Mouse (Mus musculus): Measurements from ENCODE around the gene Notch4. TPM values are rescaled to one million over a fixed set of nuclear protein-coding genes. Genes with fewer than 3 reads are reported as not detected.
A peak's percentile ranks its signal among the peaks of the same experiment; 100 is the strongest.

The Notch4 gene
- total RNA-seq, 2 experiments from 2014 or later = 8.0 to 8.9 TPM

- DNase-seq (ENCODE audit: low spot score) = no peak
These were observed 60.9 kb downstream of the Notch4 start for GRCm38 (mm10) chr17:34624981-34625380.

GRCm38 (mm10) chr17:34626062-34626772 is 62.1 kb downstream of the Notch4 start:
- DNase-seq (ENCODE audit: low spot score) = no peak

GRCm38 (mm10) chr17:34626773-34627092 is 62.7 kb downstream of the Notch4 start:
- DNase-seq (ENCODE audit: low spot score) = no peak

GRCm38 (mm10) chr17:34627093-34627942 is 63.2 kb downstream of the Notch4 start:
- DNase-seq (ENCODE audit: low spot score) = peak; percentile 84

GRCm38 (mm10) chr17:34627943-34628643 is 64.0 kb downstream of the Notch4 start, which contains the start of gene Ppt2:
TSS of gene Ppt2 (minus strand) at chr17:34628510.
- peak; percentile 50 for DNase-seq (ENCODE audit: low spot score)

- DNase-seq (ENCODE audit: low spot score) = no peak
These were observed 64.5 kb downstream of the Notch4 start for GRCm38 (mm10) chr17:34628644-34628967.

GRCm38 (mm10) chr17:34629221-34629751 is 65.2 kb downstream of the Notch4 start, which contains the start of gene Prrt1:
TSS of gene Prrt1 (plus strand) at chr17:34629533.
- DNase-seq (ENCODE audit: low spot score) = no peak

GRCm38 (mm10) chr17:34629796-34630603 is 65.9 kb downstream of the Notch4 start:
- DNase-seq (ENCODE audit: low spot score) = no peak

GRCm38 (mm10) chr17:34630761-34631301 is 66.8 kb downstream of the Notch4 start:
- DNase-seq (ENCODE audit: low spot score) = no peak

- DNase-seq (ENCODE audit: low spot score) = no peak
These were observed 67.6 kb downstream of the Notch4 start for GRCm38 (mm10) chr17:34631647-34632046.

- peak; percentile 81 for DNase-seq (ENCODE audit: low spot score)
These were observed 68.2 kb downstream of the Notch4 start for GRCm38 (mm10) chr17:34632261-34632691.

- no peak for DNase-seq (ENCODE audit: low spot score)
These were observed 71.6 kb downstream of the Notch4 start for GRCm38 (mm10) chr17:34635671-34636070.

- no peak for DNase-seq (ENCODE audit: low spot score)
These were observed 73.4 kb downstream of the Notch4 start for GRCm38 (mm10) chr17:34637459-34637858.

Other genes with a start within 250 kb of the Notch4 start
- gene H2-Eb2, start 238.6 kb upstream of the Notch4 start, total RNA-seq (2021) = not detected
- under 1 TPM; 0.14 to 0.33 TPM for gene Btnl2, start 209.4 kb upstream of the Notch4 start, total RNA-seq (2021)
- not detected for gene Btnl1, start 187.1 kb upstream of the Notch4 start, total RNA-seq (2021)
- not detected for gene BC051142, start 165.4 kb upstream of the Notch4 start, total RNA-seq (2021)
- not detected for gene Btnl4, start 87.0 kb upstream of the Notch4 start, total RNA-seq (2021)
- not detected for gene Btnl6, start 46.9 kb upstream of the Notch4 start, total RNA-seq (2021)
- 1 to 10 TPM; 1.2 to 1.5 TPM for gene Gpsm3, start 25.5 kb downstream of the Notch4 start, total RNA-seq (2021)
- 10 to 100 TPM; 12.0 to 12.2 TPM for gene Pbx2, start 27.0 kb downstream of the Notch4 start, total RNA-seq (2021)
- gene Ager, start 33.6 kb downstream of the Notch4 start, total RNA-seq (2021) = not detected
- gene Rnf5, start 39.4 kb downstream of the Notch4 start, total RNA-seq (2021) = 10 to 100 TPM; 22.0 to 22.1 TPM
- 10 to 100 TPM; 81.6 to 87.7 TPM for gene Agpat1, start 40.0 kb downstream of the Notch4 start, total RNA-seq (2021)
- 1 to 10 TPM; 1.6 to 3.3 TPM for gene Egfl8, start 51.7 kb downstream of the Notch4 start, total RNA-seq (2021)
- gene Ppt2, start 64.2 kb downstream of the Notch4 start, total RNA-seq (2021) = 10 to 100 TPM; 36.0 to 38.3 TPM
- under 1 TPM; 0.30 to 0.38 TPM for gene Prrt1, start 65.3 kb downstream of the Notch4 start, total RNA-seq (2021)
- 1 to 10 TPM; 5.7 to 6.0 TPM for gene Fkbpl, start 80.5 kb downstream of the Notch4 start, total RNA-seq (2021)
- gene Atf6b, start 82.9 kb downstream of the Notch4 start, total RNA-seq (2021) = 1 to 10 TPM; 5.9 to 7.9 TPM
- 10 to 100 TPM; 28.3 to 32.8 TPM for gene Tnxb, start 106.3 kb downstream of the Notch4 start, total RNA-seq (2021)
- 10 to 100 TPM in 1 of 2 experiments, 1 to 10 TPM in 1; 4.3 to 11.7 TPM for gene C4b, start 179.6 kb downstream of the Notch4 start, total RNA-seq (2021)
- under 1 TPM in 1 of 2 experiments, not detected in 1; 0.21 TPM for gene Cyp21a1, start 240.3 kb downstream of the Notch4 start, total RNA-seq (2021)